Mouse (Mus musculus) thymus, adult 2 months (tissue): ENCODE measurements around the gene Mon2.

ENCODE experiments used
- CTCF ChIP-seq: fragments of 200-500 bp; IDR thresholded peaks from 2 replicates; pipeline ENCODE4 v1.5.1; 2012; ENCODE audit warnings: mild to moderate bottlenecking, control low read depth, low read length, moderate library complexity, borderline replicate concordance; ENCODE audit not compliant: control insufficient read depth, poor library complexity, insufficient read depth; ENCODE audit errors: extremely low read depth
- POLR2A ChIP-seq: fragments of 200-500 bp; IDR thresholded peaks from 2 replicates; pipeline ENCODE4 v1.6.1; 2012; ENCODE audit warnings: mild to moderate bottlenecking, low read length, control low read depth, moderate library complexity; ENCODE audit not compliant: control insufficient read depth, poor library complexity, insufficient read depth; ENCODE audit errors: extremely low read depth

DNA sequence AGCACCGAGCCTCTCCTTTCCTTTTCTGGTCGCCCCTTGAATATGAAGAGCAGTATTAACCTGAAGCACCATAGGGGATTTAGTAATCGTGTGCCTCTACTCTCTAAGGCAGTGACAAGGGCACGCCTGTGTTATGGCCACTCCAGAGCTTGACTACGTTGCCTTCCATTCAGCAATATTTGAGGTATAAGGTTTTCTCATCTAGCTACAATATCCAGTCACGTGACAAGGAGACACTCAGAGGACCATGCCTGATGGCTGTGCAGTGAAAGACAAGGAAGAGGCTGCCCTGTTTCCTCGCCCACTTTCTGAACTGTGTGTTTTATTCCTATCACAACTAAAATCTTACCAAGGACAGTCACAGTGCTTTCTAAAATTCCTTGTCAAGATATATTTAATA, 87.9 kb downstream of the Mon2 start:
- TF ChIP-seq CTCF (no peak), POLR2A (no peak)
